Mouse (Mus musculus): Measurements from ENCODE around the gene Sema5a.

Sema5a gene

DNA sequence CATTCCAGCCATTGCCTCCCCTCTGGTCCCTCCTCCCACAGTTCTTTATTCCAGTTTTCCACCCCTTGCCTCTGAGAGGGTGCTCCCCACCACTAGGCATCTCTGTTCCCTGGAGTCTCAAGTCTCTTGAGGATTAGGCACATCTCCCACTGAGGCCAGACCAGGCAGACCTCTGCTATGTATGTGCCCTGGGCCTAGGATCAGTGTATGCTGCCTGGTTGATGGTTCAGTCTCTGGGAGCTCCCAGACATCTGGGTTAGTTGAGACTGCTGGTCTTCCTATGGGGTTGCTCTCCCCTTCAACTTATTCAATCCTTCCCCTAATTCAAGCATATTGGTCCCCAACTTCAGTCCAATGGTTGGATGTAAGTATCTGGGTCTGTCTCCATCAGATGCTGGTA is 189.7 kb downstream of the Sema5a start:
- no peak for DNase-seq (ENCODE audit: extremely low read depth, low read depth)

DNA sequence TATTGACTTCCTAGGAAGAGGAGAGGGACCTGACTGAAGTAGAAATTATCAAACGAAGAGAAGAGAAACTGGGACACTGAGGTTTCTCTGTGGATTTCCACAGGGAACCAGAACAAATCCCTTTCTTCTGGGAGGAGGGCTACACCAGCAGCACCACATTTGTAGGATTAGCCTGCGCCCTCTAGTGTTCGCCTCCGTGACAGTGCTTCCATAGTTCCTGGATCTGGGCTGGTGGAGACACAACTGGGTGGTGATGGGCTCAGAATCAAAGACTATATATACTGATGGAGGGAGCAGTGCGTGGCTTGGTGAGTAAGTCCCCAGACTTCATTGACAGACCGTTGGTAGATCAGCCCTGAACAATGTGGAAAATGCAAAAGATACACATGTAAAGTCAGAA is 193.0 kb downstream of the Sema5a start:
- DNase-seq (ENCODE audit: extremely low read depth, low read depth), result no peak

DNA sequence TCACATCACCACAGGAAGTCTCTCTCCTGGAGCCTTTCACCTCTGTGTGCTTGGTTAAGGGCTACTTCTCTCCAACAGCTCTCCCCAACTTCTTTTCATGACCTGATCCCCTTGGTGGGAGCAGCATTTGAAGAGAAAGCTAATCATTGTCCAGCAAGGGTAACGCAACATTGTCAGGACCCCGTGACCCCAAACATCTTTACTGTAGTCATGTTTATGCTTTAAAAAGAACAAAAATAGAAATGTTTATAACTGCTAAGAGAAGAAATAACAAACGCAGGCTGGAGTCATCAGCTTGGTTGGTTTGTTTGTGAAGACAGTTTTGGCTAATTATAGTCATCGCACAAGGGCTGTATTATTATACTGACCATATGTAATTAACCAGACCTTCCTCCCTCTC is 198.1 kb downstream of the Sema5a start:
- no peak for DNase-seq (ENCODE audit: extremely low read depth, low read depth)

DNA sequence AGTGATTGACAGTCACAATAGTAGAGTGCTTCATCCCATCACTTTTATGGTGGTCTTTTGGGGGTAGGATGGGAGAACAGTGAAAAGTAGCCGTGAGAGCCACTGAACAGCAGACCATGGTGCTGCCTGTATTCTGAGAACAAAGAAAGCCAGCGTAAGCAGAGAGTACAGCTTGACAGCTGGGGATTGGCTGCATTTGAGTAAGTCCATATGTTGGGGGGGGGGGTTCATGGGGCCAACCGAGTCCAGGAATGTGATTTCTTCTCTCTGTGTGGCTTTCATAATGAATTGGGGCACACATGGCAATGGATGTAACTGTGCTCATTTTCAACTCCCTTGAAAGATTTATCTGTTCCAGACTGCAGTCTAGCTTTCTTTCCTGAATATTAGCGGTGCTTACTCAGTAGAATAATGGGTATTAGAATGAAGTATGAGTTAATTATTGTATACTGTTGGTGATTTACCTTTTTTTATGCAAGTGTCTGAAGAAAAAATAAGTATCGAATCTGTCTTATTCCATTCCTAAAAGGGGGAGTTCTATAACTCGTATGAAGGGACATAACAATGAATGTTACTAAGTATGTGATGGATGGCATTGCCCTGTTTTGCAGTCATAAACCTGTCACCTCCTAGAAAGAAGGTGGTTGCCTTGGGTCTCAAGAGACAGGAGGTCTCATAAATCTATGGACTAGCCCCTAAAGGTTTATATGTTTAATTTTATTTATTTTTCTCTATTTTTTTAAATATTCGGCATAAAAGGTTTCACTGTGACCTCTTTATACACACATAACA is 203.1 kb downstream of the Sema5a start:
- DNase-seq (ENCODE audit: extremely low read depth, low read depth), result no peak

DNA sequence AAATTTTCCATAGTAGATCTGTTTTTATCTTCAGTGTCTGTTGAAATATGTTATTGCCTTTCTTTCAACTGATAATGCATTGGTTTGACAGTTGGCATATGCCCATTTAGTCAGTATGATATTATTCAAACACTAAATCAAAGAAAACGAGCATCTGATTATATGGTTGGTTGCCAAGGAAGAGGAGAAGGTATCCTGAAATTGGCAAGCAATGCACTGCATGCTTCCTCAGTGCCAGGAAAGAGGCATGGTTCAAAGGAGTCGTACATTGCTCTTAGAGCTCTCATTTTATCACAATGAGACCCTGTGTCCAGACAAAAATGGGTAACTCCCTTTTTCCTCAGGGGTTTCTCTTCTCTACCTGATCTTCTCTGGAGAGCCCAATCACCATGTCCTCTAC is 214.4 kb downstream of the Sema5a start:
- no peak for DNase-seq (ENCODE audit: extremely low read depth, low read depth)

DNA sequence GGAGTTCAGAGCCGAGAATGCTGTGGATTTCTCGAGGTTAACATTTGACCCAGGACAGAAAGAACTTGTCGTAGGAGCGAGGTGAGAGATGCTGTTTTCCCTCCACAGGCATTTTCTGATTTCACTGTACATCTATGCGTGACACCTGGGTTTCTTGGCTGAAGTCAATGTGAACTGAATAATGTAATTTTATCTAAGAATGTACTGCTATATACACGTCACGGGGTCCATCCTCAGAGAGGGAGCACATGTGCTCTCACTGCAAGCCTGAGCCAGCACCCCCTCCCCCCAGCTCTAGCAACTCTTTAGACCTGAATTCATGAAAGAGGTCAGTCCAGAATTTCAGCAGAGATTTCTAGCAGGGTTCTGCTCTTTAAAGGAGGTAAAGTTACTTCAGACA is 215.6 kb downstream of the Sema5a start:
- DNase-seq (ENCODE audit: extremely low read depth, low read depth), result no peak

DNA sequence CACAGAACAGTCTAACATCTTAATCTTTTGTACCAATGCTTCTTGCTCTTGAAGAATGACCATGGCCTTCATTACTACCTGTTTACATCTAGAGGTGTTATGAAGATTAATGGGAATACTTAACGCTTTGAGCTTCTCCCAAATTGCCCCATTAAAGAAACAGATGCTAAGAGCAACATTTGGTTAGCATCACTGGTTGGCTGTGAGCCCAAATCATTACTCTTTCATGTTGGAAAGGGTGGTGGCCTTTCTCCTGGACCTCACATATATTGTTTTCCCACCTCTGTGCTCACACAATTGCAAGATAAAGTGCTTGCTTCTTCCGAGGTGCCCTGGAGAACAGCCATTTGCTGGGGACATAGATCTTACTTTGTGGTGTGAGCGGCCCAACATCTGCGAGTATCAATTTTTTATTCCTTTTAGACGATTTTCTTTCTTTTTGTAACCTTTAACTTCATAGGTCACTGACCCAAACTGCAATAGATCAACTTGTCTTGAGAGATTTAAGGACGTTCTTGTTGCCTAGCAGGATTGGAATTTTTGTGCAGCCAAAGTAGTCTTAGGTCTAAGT is 227.0 kb downstream of the Sema5a start:
- no peak for DNase-seq (ENCODE audit: extremely low read depth, low read depth)

DNA sequence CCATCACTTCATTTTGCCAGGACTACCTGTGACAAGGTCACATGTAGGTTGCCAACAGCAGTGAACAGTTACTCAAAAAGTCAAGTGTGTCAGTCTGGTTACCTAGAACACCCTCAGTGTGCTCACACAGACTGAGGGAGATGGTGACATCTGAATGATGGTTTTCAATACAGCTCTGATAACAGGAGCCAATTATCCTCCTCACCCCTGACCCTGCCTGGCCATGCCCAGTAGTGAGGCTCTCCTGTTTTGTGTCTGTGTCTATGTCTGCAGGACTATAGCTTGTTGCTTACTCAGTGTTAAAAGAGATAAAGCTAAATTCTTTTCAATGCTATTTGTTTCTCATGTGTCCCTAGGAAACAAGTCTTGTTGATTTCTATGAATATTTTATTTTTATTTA is 236.1 kb downstream of the Sema5a start:
- DNase-seq (ENCODE audit: extremely low read depth, low read depth), result no peak

DNA sequence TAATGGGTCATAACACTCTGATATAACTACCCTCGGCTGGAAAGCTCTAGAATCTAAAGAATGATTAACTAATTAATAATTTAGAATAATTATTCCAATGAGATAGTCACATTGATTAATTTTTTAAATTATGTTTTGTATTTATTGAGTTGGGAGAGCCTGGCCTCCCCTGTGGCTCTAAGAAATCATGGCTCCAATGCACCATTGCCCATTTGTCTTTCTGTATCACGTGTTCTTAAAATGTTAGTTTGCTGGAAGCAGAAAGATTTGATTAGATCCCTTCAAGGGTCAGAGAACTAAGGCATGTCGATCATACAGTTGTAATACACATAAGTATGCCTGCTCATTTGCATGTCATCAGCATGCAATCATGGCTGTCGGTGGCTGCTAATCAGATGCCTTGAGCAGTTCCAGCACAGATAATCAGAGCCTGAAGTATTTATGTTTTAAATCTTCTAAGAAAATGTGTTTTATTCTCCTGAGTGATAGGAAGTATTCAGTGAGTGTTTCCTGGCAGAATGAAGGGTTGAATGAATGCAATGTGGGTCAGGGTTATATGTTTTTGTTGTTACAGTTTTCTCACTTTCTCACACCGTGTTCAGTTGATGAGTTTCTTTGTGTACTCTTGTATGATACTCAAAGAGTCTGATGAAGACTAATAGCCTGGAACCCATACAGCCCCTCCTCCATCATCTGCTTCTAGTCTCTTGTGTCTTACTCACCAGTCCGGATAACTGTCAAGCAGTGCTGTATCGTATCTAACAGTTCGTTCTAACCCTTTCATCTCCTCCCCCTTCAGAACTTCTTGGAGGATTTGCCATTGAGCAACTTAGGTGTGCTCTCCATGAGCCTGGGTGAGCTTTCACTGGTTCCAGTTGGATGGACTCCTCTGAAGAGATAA is 240.7 kb downstream of the Sema5a start:
- DNase-seq (ENCODE audit: extremely low read depth, low read depth), result no peak

DNA sequence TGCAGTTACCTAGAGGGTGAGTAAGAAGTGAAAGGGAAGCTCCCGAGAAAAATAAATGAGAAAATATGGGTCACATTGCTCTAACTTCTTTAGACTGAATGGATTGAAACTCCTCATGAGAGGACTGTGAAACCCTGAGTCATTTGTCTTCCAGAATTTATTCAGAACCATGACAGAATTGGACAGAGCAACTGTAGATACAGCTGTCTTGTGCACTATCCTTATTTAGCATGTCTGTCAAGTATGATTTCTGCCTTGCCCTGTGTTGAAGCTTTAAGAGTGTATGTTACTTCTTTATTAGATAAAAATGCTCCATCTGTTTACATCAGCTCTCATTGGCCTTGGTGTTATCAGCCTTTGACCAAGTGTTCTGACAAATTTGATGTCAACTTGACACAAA is 243.4 kb downstream of the Sema5a start:
- DNase-seq (ENCODE audit: extremely low read depth, low read depth), result no peak

DNA sequence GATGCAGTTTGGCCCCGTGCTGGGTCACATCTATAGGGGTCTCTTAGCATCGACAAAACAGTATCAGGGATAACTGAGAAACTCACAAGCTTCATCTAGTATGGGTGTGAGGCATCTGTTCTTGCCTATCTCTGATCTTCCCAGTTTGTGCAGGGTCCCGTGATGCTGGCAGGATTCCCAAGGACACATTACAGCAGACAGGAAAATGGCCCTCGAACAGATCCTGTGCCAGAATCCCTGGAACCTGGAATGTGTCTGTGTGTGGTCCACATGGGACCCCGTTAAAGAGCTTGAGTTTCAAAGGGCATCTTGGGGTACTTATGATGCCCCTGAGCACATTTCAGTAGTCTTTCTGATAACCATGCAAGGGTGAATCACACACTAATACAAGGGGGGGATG is 249.6 kb downstream of the Sema5a start:
- no peak for DNase-seq (ENCODE audit: extremely low read depth, low read depth)

DNA sequence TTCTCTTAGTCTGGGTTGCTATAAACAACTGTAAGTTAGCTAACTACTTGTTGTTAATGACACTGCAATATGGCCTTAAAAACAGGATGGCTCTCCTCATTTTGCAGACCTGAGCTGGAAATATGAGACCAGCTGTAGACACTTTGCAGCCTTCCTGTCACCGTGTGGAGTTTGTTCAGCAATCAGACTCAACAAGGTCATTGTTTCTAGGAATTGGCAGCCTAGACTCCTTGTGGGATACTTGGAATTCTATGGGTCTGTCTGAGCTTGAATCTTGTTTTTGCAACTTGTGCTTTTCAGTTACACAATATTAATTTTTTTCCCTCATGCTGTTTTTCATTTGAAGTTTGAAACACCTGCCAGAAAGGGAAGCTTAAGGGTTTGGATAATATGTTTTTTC is 250.3 kb downstream of the Sema5a start:
- no peak for DNase-seq (ENCODE audit: extremely low read depth, low read depth)

DNA sequence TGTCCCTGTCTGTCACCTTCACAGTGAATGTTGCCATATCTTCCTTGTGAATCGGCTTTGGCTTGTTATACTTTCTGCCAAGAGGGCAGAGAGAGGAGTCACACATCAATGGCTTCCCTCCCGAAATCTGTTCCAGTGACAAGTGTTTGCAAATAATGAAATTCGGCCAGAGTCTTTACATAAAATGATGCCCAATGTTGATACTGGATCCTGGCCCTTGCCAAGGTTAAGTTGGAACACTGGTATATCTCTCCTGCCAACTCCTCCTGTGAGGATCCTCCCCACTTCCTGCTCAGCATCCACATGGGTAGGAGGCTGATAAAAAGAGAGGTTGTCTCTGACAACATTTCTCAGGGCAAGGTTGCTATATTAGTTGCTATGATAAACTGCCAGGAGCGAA is 252.3 kb downstream of the Sema5a start:
- no peak for DNase-seq (ENCODE audit: extremely low read depth, low read depth)

DNA sequence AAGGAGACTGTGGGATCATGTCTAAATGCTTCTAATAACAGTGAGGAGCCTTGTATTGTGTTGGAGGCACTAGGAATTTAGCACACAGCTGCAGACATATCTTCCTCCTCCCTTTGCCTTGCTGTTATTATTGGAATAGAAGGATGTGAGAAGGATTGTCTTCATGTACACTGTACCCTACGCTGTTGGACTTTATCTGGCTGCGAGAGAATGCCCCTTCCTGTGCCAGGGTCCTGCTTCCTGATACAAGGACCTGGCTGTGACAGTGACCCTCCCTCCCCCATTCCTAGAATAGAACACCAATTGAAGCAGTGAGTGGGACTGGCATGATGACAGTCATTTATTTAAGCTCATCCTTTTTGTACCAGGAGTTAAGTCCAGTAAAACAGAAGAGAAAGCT is 261.3 kb downstream of the Sema5a start:
- DNase-seq (ENCODE audit: extremely low read depth, low read depth), result no peak

DNA sequence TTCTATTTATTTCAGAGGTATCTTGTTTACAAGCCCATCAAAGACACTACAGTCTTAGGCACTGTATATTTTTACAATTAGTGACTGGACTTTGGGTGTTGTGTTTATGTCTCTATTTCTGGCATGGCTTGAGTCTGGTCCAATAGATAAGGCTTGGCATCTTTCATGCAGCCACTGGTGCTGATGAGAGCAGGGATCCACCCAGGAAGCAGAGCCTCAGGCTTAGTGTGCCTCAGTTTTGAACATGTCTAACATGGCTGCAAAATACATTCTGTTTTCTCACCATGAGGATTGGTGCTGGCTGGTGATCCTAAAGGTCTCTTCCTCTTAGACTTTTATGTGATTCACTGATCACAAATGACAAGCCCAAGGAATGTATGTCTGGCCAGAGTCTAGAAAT is 263.7 kb downstream of the Sema5a start:
- no peak for DNase-seq (ENCODE audit: extremely low read depth, low read depth)

DNA sequence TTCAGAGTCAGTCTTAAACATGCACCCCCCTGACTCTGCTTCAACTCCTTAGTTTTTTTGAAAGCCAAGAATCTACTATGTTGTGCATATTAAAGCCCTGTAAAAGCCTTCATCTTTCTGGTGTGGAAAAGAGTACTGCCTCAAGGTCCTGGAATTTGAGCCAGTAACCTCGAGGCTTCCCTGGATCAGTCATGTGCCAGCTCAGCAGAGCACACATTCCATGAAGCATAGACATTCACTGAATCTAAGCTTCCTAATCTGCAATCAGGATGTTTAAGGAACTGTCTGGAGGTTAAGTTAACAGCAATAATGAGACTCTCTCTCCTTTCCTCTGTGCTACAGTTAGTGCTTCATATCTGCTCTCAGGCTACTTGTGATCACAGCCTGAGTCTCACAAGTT is 270.3 kb downstream of the Sema5a start:
- DNase-seq (ENCODE audit: extremely low read depth, low read depth), result no peak

DNA sequence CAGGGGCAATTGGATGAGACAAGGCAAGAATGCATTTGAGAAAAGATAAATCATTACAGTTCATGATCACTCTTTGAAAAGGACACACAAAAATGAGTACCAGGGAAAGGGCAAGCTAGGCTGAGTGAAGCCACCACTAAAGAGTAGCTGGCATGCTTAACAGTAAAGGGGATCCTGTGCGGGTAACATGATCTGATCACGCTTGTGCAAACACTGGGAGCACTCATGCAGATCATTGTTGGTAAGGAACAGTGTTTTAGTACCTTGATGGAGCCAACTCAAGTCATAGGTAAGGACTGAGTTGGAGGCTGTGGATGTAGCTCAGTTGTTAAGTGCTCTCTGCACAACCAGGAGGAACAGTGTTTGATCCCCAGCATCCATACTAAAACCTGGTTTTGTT is 273.3 kb downstream of the Sema5a start:
- no peak for DNase-seq (ENCODE audit: extremely low read depth, low read depth)

DNA sequence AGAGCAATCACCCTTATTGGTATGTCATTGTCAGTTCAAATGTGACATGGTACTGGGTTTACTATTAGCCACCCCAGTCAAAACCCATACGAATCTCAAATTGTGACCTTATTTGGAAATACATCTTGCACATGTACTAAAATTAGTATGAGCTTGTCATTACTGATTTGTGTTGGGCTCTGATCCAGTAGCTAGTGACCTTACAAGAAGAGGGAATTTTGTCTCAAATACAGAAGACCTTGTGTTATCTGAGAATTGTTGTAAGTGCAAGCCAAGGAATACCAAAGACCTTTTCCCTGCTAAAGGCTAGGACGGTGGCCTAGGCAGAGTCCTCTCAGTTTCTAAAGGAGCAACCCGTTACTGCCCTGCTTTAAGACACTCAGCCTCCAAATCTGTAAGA is 287.9 kb downstream of the Sema5a start:
- DNase-seq (ENCODE audit: extremely low read depth, low read depth), result no peak

DNA sequence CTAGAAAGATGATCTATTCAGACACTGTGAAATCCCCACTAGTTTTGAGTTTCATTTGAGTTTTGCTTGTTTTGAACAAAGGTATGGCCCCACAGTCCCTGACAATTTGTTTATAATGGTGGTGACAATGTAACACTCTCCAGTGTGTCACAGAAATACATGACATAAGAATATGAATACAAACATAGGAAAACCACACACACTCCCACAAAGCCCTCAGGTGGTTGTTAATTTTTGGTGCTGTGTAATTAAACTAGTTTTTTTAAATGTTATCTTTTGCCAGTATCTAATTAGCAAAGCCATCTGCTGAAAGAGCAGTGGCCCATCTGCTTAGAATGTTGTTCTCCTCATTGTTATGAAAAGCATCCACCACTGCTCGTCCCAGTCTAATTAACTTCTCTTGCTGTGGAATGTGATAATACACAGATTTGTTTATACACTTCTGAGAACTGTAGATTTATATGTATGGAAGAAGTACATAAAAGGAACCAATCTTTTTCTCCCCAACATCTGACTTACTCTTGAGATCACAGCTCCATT is 289.0 kb downstream of the Sema5a start:
- no peak for DNase-seq (ENCODE audit: extremely low read depth, low read depth)

DNA sequence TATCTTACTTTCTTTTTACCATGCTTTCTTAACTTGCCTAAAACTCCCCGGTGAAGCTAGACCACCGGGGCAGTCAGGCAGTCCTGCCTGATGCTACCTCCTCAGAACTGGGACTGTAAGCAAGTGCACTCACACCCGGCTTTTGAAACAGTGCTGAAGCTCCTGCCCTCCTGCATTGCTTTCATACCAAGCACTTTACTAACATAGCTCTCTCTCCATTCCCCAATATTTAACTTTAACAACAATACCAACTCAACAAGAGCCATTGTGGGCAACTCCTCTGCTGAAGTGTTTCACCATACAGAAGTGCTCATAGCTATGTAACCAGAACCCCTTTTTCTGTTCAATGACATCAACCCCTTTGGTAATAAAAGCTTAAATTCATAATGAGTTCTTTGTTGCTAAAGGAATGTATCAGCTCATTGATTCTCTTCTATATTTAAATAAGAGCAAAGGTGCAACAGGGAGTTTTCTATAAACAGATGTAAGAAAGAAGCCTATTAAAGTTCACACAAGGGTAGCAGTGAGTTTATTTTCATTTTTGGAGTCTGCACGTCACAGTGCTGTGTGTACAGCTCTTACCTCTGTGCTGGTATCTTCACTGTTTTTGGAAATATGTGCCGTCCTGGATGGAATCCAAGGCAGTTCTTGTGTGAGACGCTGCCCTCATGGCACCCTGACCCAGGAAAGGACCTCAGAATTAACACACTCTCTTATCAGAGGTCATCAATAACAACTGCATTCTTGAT is 292.3 kb downstream of the Sema5a start:
- DNase-seq (ENCODE audit: extremely low read depth, low read depth), result no peak

DNA sequence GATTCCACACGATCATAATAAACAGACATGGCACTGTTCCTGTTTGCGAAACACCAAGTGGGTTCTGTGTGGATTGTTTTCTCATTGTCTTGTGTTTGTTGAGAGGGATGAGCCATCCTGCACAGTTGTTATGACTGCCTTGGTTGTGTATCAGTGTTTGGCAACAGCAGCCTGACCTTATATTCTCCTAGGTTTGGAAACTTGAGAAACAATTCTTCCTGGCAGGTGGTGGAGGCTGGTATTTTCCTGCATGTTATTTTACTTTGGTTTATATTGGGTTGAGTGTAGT is 292.8 kb downstream of the Sema5a start:
- DNase-seq (ENCODE audit: extremely low read depth, low read depth), result no peak

DNA sequence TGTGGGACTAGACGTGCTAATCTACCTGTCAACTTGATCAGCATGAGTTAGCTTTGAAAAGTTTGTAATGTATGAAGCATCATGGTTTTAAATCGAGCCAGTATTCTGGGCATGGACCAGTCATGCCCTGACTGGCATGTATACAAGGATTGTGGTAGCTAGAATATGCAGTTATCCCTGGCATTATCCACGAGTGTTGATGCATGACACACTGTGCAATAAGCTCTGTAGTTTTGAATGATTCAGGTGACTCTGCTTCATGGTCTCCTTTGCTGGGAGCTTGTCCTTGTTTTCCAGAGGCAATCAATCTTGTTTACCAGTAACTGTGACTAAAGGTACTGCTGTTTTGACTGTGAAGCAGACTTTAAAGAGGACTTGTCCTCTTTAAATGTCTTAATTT is 293.5 kb downstream of the Sema5a start:
- DNase-seq (ENCODE audit: extremely low read depth, low read depth), result no peak

Measured in MEL-GATA-1-ER (cell line).